Mouse (Mus musculus) liver, adult 2 months (tissue): ENCODE data around the gene Erich3. TPM values are rescaled to one million over a fixed set of nuclear protein-coding genes. Genes with fewer than 3 reads are reported as not detected.

Source experiments
- DNase-seq: peaks from one replicate; pipeline ENCODE4 v3.0.0-alpha.2; 2011; ENCODE audit warnings: low read depth, low spot score; ENCODE audit errors: extremely low read depth
- H3K27ac ChIP-seq: fragments of 200-500 bp; replicated peaks from 2 replicates; pipeline ENCODE4 v1.5.1; 2012; ENCODE audit warnings: low read depth, mild to moderate bottlenecking, control low read depth, inconsistent platforms, low read length; ENCODE audit not compliant: insufficient read depth
- H3K27me3 ChIP-seq: fragments of 200-500 bp; 2 replicates; pipeline ENCODE4 v1.6.1; 2012; ENCODE audit warnings: mild to moderate bottlenecking, moderate library complexity, low read length, inconsistent platforms; ENCODE audit not compliant: control insufficient read depth, insufficient read depth
- H3K36me3 ChIP-seq: fragments of 200-500 bp; 2 replicates; pipeline ENCODE4 v1.6.1; 2012; ENCODE audit warnings: low read length, inconsistent platforms; ENCODE audit not compliant: control insufficient read depth, insufficient read depth
- H3K4me1 ChIP-seq: fragments of 200-500 bp; 2 replicates; pipeline ENCODE4 v1.6.1; 2011; ENCODE audit warnings: low read length; ENCODE audit not compliant: control insufficient read depth, insufficient read depth
- H3K4me3 ChIP-seq: fragments of 200-500 bp; 2 replicates; pipeline ENCODE4 v1.5.1; 2011; ENCODE audit warnings: low read depth, mild to moderate bottlenecking, control low read depth, low read length, moderate library complexity; ENCODE audit not compliant: insufficient read depth
- H3K79me2 ChIP-seq: fragments of 200-500 bp; 2 replicates; pipeline ENCODE4 v1.6.1; 2012; ENCODE audit warnings: inconsistent platforms, mild to moderate bottlenecking, low read length, moderate library complexity; ENCODE audit not compliant: control insufficient read depth, insufficient read depth
- H3K9ac ChIP-seq: fragments of 200-500 bp; 2 replicates; pipeline ENCODE4 v1.6.1; 2012; ENCODE audit warnings: low read depth, mild to moderate bottlenecking, control low read depth, inconsistent platforms, low read length
- CTCF ChIP-seq: fragments of 200-500 bp; IDR thresholded peaks from 2 replicates; pipeline ENCODE4 v1.5.1; 2011; ENCODE audit warnings: low read depth, low read length, control low read depth
- POLR2A ChIP-seq: fragments of 200-500 bp; IDR thresholded peaks from 2 replicates; pipeline ENCODE4 v1.6.1; 2011; ENCODE audit warnings: low read length, control low read depth; ENCODE audit not compliant: insufficient read depth; ENCODE audit errors: extremely low read depth
- WGBS: fragments of 180-500 bp; shearing (Covaris S2); methylation state at CpG from one replicate; pipeline ENCODE4 v1.1.7; 2018; 5-methylcytosine and 5-hydroxymethylcytosine counted together
- polyA plus RNA-seq: library from polyadenylated mRNA; depleted of rRNA; stranded (reverse); fragments of >200 nt; gene quantifications from 2 replicates; pipeline ENCODE4 v1.2.3, GENCODE M21; 2012
- total RNA-seq: library from RNA; depleted of rRNA; stranded (reverse); fragments of >200 nt; gene quantifications from 2 replicates; pipeline ENCODE4 v1.2.3, GENCODE M21; 2014

Gene Erich3
- total and polyA plus RNA-seq, 2 experiments, result 0.09 TPM; not detected in 1

GRCm38 (mm10) chr3:154778836-154779595, 115.4 kb downstream of the Erich3 start:
- TF ChIP-seq CTCF, result no peak
- no peak for TF ChIP-seq POLR2A
- Histone ChIP-seq H3K4me3 (no peak overlapping the region), H3K27ac (no peak overlapping the region), H3K27me3 (no peaks in the 10 kb centered on the region), H3K4me1 (no peaks in the 10 kb centered on the region), H3K79me2 (no peaks in the 10 kb centered on the region), H3K9ac (no peak overlapping the region), H3K36me3 (no peaks in the 10 kb centered on the region)
- DNase-seq, result no peak
- WGBS, result 80% methylated on average over 6 of the region's 6 CpGs

GRCm38 (mm10) chr3:154786354-154786753, 122.7 kb downstream of the Erich3 start:
- no peak overlapping the region for H3K9ac ChIP-seq
- no peak overlapping the region for H3K4me3 ChIP-seq
- H3K36me3 ChIP-seq, result no peaks in the 10 kb centered on the region
- WGBS, result 92% methylated on average over 9 of the region's 9 CpGs
- H3K4me1 ChIP-seq, result no peaks in the 10 kb centered on the region
- H3K27ac ChIP-seq, result no peak overlapping the region
- no peak for DNase-seq
- TF ChIP-seq POLR2A (no peak), CTCF (no peak)
- no peaks in the 10 kb centered on the region for H3K27me3 ChIP-seq
- no peaks in the 10 kb centered on the region for H3K79me2 ChIP-seq

GRCm38 (mm10) chr3:154787611-154788010, 124.0 kb downstream of the Erich3 start:
- 72% methylated on average over 3 of the region's 3 CpGs for WGBS
- no peaks in the 10 kb centered on the region for H3K27me3 ChIP-seq
- no peaks in the 10 kb centered on the region for H3K79me2 ChIP-seq

GRCm38 (mm10) chr3:154793571-154793970, 129.9 kb downstream of the Erich3 start:
- Histone ChIP-seq H3K4me1 (no peaks in the 10 kb centered on the region), H3K27me3 (no peaks in the 10 kb centered on the region), H3K79me2 (no peaks in the 10 kb centered on the region), H3K36me3 (no peaks in the 10 kb centered on the region), H3K9ac (no peak overlapping the region), H3K27ac (no peak overlapping the region), H3K4me3 (no peak overlapping the region)
- WGBS, result 81% methylated on average over 4 of the region's 4 CpGs
- TF ChIP-seq CTCF (no peak), POLR2A (no peak)
- DNase-seq, result no peak

More at GRCm38 (mm10) chr3:154787611-154788010, 124.0 kb downstream of the Erich3 start:
- no peak overlapping the region for H3K4me3 ChIP-seq
- DNase-seq, result no peak
- TF ChIP-seq POLR2A (no peak), CTCF (no peak)
- H3K36me3 ChIP-seq, result no peaks in the 10 kb centered on the region
- H3K4me1 ChIP-seq, result no peaks in the 10 kb centered on the region
- no peak overlapping the region for H3K9ac ChIP-seq
- H3K27ac ChIP-seq, result no peak overlapping the region

- no peak overlapping the region for H3K27ac ChIP-seq
- TF ChIP-seq CTCF (no peak), POLR2A (no peak)
- 79% methylated on average over 4 of the region's 4 CpGs for WGBS
- no peaks in the 10 kb centered on the region for H3K27me3 ChIP-seq
- H3K36me3 ChIP-seq, result no peaks in the 10 kb centered on the region
- H3K9ac ChIP-seq, result no peak overlapping the region
- no peak for DNase-seq
- no peaks in the 10 kb centered on the region for H3K4me1 ChIP-seq
- no peaks in the 10 kb centered on the region for H3K79me2 ChIP-seq
- H3K4me3 ChIP-seq, result no peak overlapping the region
Measured at GRCm38 (mm10) chr3:154798806-154799205, 135.1 kb downstream of the Erich3 start.

GRCm38 (mm10) chr3:154800454-154800853, 136.8 kb downstream of the Erich3 start:
- H3K4me1 ChIP-seq, result no peaks in the 10 kb centered on the region
- H3K27me3 ChIP-seq, result no peaks in the 10 kb centered on the region
- no peak for TF ChIP-seq CTCF
- no peak for TF ChIP-seq POLR2A
- H3K79me2 ChIP-seq, result no peaks in the 10 kb centered on the region
- no peak overlapping the region for H3K4me3 ChIP-seq
- DNase-seq, result no peak
- H3K9ac ChIP-seq, result no peak overlapping the region
- WGBS, result 84% methylated on average over 8 of the region's 8 CpGs
- H3K36me3 ChIP-seq, result no peaks in the 10 kb centered on the region
- H3K27ac ChIP-seq, result no peak overlapping the region
